Comparison of ENCODE assay signal across 9 mouse cellular contexts in the genomic region with DNA sequence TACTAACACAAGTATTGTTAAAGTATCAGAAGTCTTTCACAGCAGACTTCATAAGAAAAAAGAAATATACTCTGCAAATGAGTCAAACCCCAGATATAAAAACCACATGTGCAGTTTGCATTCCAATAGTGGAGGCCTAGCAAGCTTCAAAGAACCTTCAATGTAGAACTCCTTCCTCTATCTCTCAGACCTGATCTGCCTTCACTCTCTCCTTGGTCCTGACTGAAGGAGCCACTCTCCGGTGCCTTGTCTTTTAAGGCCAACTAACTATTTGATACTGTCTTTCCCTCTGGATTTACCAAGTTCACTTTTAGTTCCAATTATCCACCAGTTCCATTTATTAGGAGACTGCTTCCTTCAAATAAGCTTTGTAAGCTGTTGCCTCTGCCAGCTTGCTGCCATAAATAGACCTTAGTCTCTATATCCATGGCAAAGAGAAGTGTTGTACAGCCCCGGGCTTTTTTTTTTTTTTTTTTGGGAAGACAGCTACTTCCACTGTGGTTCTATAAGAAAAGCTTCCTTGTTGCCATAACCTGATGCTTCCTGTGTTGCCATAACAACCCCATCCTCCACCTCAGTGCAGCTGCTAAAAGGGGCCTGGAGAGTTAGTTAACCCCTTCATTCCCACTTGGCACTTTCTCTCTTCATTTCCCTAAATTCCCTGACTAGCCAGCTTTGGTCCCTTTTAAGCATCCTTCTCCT.
DNase-seq lines count a peak whose midpoint lies in the region; ATAC-seq and TF ChIP-seq lines count a peak whose summit lies in the region.
"Had no signal": no experiment of that assay in that cellular context is flagged by ENCODE, and none has a peak within 500 bp of the region (broad histone marks: within the 10 kb centered on the region; RNA-seq: fewer than 3 reads in every experiment).

No protein-coding gene starts in this region.

- peaks cover 35% of the 10 kb centered on the region for H3K4me1 ChIP-seq in bone marrow macrophage, adult 2 months (ENCODE audit: control insufficient read depth, insufficient read depth, low read length)
- peaks cover 19% of the 10 kb centered on the region for H3K4me1 ChIP-seq in embryonic facial prominence, embryonic 14.5 days (ENCODE audit: control insufficient read depth, insufficient read depth, low read length)
- no peaks in the 10 kb centered on the region for H3K4me1 ChIP-seq in stomach, postnatal 0 days (replicated peaks; ENCODE audit: control insufficient read depth, insufficient read depth)

- H3K9me3 ChIP-seq in embryonic facial prominence, embryonic 14.5 days (ENCODE audit: control insufficient read depth, low read length) = no peaks in the 10 kb centered on the region
- no peaks in the 10 kb centered on the region for H3K9me3 ChIP-seq in stomach, postnatal 0 days (ENCODE audit: control insufficient read depth, low read length)

- peak; percentile 78 for DNase-seq in embryonic facial prominence, embryonic 14.5 days (ENCODE audit: low spot score)
- DNase-seq in hindlimb bud, embryonic 11.5 days (ENCODE audit: extremely low spot score, low read depth, low spot score) = peak; percentile 66
- DNase-seq in neural tube, embryonic 10.5 days (ENCODE audit: extremely low spot score, low spot score) = peak; percentile 36
- DNase-seq in ovary, adult 18-20 months (ENCODE audit: low spot score) = no peak
- DNase-seq in adrenal gland, postnatal 4 days (ENCODE audit: low spot score in 2 of 2) = no peak
- no peak for DNase-seq in right cerebral cortex, postnatal 25 days
- DNase-seq in stomach, postnatal 0 days (ENCODE audit: low spot score) = no peak
- DNase-seq: lung, adult 18-20 months had no signal

- no peaks in the 10 kb centered on the region for H3K36me3 ChIP-seq in embryonic facial prominence, embryonic 14.5 days (ENCODE audit: control insufficient read depth, insufficient read depth, low read length)
- H3K36me3 ChIP-seq in stomach, postnatal 0 days (ENCODE audit: control insufficient read depth, insufficient read depth, low read length) = no peaks in the 10 kb centered on the region

- no peak overlapping the region for H3K9ac ChIP-seq in embryonic facial prominence, embryonic 14.5 days (ENCODE audit: low read depth, low read length)
- H3K9ac ChIP-seq in stomach, postnatal 0 days (ENCODE audit: low read length) = no peak overlapping the region

- H3K27me3 ChIP-seq in embryonic facial prominence, embryonic 14.5 days (replicated peaks; ENCODE audit: control insufficient read depth, insufficient read depth, low read length) = no peaks in the 10 kb centered on the region
- H3K27me3 ChIP-seq in stomach, postnatal 0 days (ENCODE audit: control insufficient read depth, insufficient read depth, low read length) = no peaks in the 10 kb centered on the region

- H3K27ac ChIP-seq in bone marrow macrophage, adult 2 months (ENCODE audit: insufficient read depth, low read depth, low read length) = peak overlapping the region; percentile 33
- H3K27ac ChIP-seq in embryonic facial prominence, embryonic 14.5 days (replicated peaks; ENCODE audit: low read depth, low read length) = peak overlapping the region; percentile 31; the same call in 1 of the 2 replicates
- no peak overlapping the region for H3K27ac ChIP-seq in stomach, postnatal 0 days (replicated peaks)

- H3K4me3 ChIP-seq in bone marrow macrophage, adult 2 months (ENCODE audit: insufficient read depth, low read length) = no peak overlapping the region
- H3K4me3 ChIP-seq in embryonic facial prominence, embryonic 14.5 days (ENCODE audit: low read depth, low read length) = no peak overlapping the region
- no peak overlapping the region for H3K4me3 ChIP-seq in stomach, postnatal 0 days (ENCODE audit: low read depth, low read length)

- WGBS in embryonic facial prominence, embryonic 14.5 days = 5% methylated on average over 2 of the region's 2 CpGs
- 21% methylated on average over 2 of the region's 2 CpGs for WGBS in stomach, postnatal 0 days

- no peak for TF ChIP-seq CTCF in bone marrow macrophage, adult 2 months (IDR thresholded peaks at IDR 0.05; ENCODE audit: low read depth, low read length)
- no peak for TF ChIP-seq CTCF in stomach, postnatal 0 days (IDR thresholded peaks at IDR 0.05; ENCODE audit: low read depth)

- no peak overlapping the region for H3K4me2 ChIP-seq in embryonic facial prominence, embryonic 14.5 days (ENCODE audit: low read depth, low read length)
- no peak overlapping the region for H3K4me2 ChIP-seq in stomach, postnatal 0 days (replicated peaks; ENCODE audit: low read depth)

- no peak for TF ChIP-seq POLR2A in bone marrow macrophage, adult 2 months (IDR thresholded peaks at IDR 0.05; ENCODE audit: borderline replicate concordance, low read depth, low read length)

- ATAC-seq in embryonic facial prominence, embryonic 14.5 days (ENCODE audit: low read depth) = peak; percentile 78
- no peak for ATAC-seq in stomach, postnatal 0 days (ENCODE audit: low FRiP score, low TSS enrichment)

- no peak for TF ChIP-seq EP300 in stomach, postnatal 0 days (optimal IDR thresholded peaks at IDR 0.05)

Comparison
In these comparisons a context has a peak if more than half of its experiments do, and no peak if none do; other contexts are left out.
1. DNase-seq: peak in embryonic facial prominence, embryonic 14.5 days (single experiment), hindlimb bud, embryonic 11.5 days (single experiment) and neural tube, embryonic 10.5 days (single experiment); none in ovary, adult 18-20 months (single experiment), adrenal gland, postnatal 4 days (0 of 2), right cerebral cortex, postnatal 25 days (single experiment) and stomach, postnatal 0 days (single experiment).